Mouse (Mus musculus) lung, postnatal 14 days (tissue): ENCODE measurements around the gene Kcnk10.

Experiments
- DNase-seq: peaks from one replicate; pipeline ENCODE4 v3.0.0; 2021

Kcnk10 gene

GRCm38 (mm10) chr12:98571896-98572680 lies 6.0 kb downstream of the Kcnk10 start:
- no peak for DNase-seq

- no peak for DNase-seq
Observed at GRCm38 (mm10) chr12:98569380-98569779, 8.7 kb downstream of the Kcnk10 start.

- no peak for DNase-seq
Observed at GRCm38 (mm10) chr12:98567877-98568276, 10.2 kb downstream of the Kcnk10 start.

GRCm38 (mm10) chr12:98564383-98564782 lies 13.7 kb downstream of the Kcnk10 start:
- no peak for DNase-seq

GRCm38 (mm10) chr12:98563261-98563660 lies 14.8 kb downstream of the Kcnk10 start:
- no peak for DNase-seq

GRCm38 (mm10) chr12:98562341-98562977 lies 15.7 kb downstream of the Kcnk10 start:
- no peak for DNase-seq

GRCm38 (mm10) chr12:98560038-98560437 lies 18.1 kb downstream of the Kcnk10 start:
- DNase-seq, result no peak

- no peak for DNase-seq
Observed at GRCm38 (mm10) chr12:98557013-98557677, 21.0 kb downstream of the Kcnk10 start.

- no peak for DNase-seq
Observed at GRCm38 (mm10) chr12:98549981-98550380, 28.1 kb downstream of the Kcnk10 start.

- no peak for DNase-seq
Observed at GRCm38 (mm10) chr12:98548141-98548540, 30.0 kb downstream of the Kcnk10 start.

- no peak for DNase-seq
Observed at GRCm38 (mm10) chr12:98545875-98546274, 32.2 kb downstream of the Kcnk10 start.

- no peak for DNase-seq
Observed at GRCm38 (mm10) chr12:98545251-98545560, 32.9 kb downstream of the Kcnk10 start.

- no peak for DNase-seq
Observed at GRCm38 (mm10) chr12:98544545-98545250, 33.4 kb downstream of the Kcnk10 start.

- DNase-seq, result peak; percentile 1
Observed at GRCm38 (mm10) chr12:98536760-98537159, 41.4 kb downstream of the Kcnk10 start.

- no peak for DNase-seq
Observed at GRCm38 (mm10) chr12:98536036-98536435, 42.1 kb downstream of the Kcnk10 start.

GRCm38 (mm10) chr12:98535494-98535901 lies 42.6 kb downstream of the Kcnk10 start:
- DNase-seq, result no peak

GRCm38 (mm10) chr12:98528635-98529034 lies 49.5 kb downstream of the Kcnk10 start:
- no peak for DNase-seq

GRCm38 (mm10) chr12:98525361-98525760 lies 52.7 kb downstream of the Kcnk10 start:
- DNase-seq, result no peak

GRCm38 (mm10) chr12:98524331-98525311 lies 53.5 kb downstream of the Kcnk10 start:
- DNase-seq, result no peak

- DNase-seq, result no peak
Observed at GRCm38 (mm10) chr12:98521311-98521710, 56.8 kb downstream of the Kcnk10 start.

- no peak for DNase-seq
Observed at GRCm38 (mm10) chr12:98520568-98520931, 57.6 kb downstream of the Kcnk10 start.

- DNase-seq, result no peak
Observed at GRCm38 (mm10) chr12:98519866-98520567, 58.1 kb downstream of the Kcnk10 start.
